In the genomic region with DNA sequence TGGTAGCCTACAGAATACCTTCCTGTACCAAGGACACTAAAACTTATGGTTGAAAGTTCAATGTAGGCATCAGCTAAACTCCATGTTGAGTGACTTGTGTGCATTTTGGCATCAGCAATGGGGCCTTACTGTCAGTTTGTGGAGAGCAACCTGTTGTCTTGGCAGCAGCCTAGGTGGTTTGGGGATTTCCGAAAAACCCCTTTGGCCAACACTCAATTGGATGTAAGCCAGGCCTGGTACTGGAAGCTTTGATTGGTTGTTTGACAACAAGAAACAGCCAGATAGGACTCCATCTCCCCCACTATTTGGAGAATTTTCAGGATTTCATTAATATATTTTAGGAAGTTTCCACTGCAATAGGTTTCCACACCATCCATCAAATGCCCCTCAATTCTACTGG, we compare ENCODE assay signal across 13 mouse cellular contexts.
A peak's percentile ranks its signal among the peaks of the same experiment; 100 is the strongest.
DNase-seq lines count a peak whose midpoint lies in the region.
"Had no signal": no experiment of that assay in that cellular context is flagged by ENCODE, and none has a peak within 500 bp of the region (broad histone marks: within the 10 kb centered on the region; RNA-seq: fewer than 3 reads in every experiment).

No protein-coding gene starts in this region.

- intact Hi-C loops in left cerebral cortex, postnatal 4 days (cut with DNase I) = no loop called here

- peak; percentile 28 to 39 for DNase-seq in cerebellum, postnatal 14 days
- DNase-seq in cerebellum, adult 9-10 months = no peak
- DNase-seq in left cerebral cortex, postnatal 4 days = peak; percentile 36
- no peak for DNase-seq in left cerebral cortex, adult 11 months (ENCODE audit: low spot score)
- DNase-seq in adrenal gland, postnatal 10 days = no peak
- DNase-seq: adrenal gland, adult 2 months; adrenal gland, postnatal 14 days; adrenal gland, postnatal 36 days; cerebellum, adult 11-12 months; cerebellum, adult 2 months; cerebellum, adult 9-11 months; cerebellum, postnatal 36 days; embryo, embryonic 11 days had no signal

Comparison
In these comparisons a context has a peak if more than half of its experiments do, and no peak if none do; other contexts are left out.
1. DNase-seq: peak in cerebellum, postnatal 14 days (2 of 2) and left cerebral cortex, postnatal 4 days (single experiment); none in cerebellum, adult 9-10 months (single experiment), left cerebral cortex, adult 11 months (single experiment) and adrenal gland, postnatal 10 days (single experiment).